Mouse (Mus musculus) urinary bladder, postnatal 25 days (tissue): Measurements from ENCODE around the gene Tom1l2.

Experiments
- DNase-seq: peaks from one replicate; pipeline ENCODE4 v3.0.0; 2022; ENCODE audit warnings: low spot score

Gene Tom1l2

DNA sequence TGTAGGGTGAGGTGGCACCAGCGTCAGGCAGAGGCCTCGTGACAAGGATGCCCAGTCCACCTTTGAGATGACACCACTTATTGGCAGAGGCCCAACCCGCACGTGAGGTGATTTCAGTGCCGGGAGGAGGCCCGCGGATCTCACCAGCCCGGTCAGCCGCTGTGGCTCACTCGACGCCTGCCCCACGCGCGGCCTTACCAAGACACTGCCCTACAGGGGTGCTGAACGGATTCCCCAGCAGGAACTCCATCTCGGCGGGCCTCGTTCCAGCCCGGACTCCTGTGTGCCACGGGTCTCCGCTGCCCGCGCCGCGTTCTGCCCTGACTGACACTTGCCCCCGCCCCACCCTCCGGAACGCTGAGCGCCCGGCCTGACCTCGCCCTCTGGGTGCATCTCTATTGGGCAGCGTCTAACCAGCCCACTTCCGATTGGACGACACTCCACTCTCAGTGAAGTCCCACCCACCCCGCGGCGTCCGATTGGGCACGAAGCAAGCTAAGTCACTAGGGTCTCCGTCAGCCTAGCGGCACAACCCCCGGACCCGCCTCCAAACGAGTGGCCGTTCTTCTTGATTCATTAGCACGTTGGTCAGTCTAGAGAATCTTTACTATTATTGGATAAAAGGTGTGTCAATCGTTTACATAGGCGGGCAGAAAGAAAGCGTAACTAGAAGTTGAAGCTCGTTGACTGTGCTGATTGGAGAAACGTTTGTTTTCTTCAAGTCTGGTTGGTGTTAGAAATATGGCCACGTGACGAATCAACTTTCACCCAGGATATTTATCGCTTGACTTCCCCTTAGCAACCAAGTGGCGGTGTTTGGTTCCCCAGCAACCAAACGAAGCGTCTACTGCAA, at the start of gene Tom1l2, which contains the start of gene Drc3:
TSS of gene Tom1l2 (minus strand) at position 347 of the 853 bp plus-strand sequence.
TSS of gene Drc3 (plus strand) at position 771 of the 853 bp plus-strand sequence.
- DNase-seq: peak; percentile 90

DNA sequence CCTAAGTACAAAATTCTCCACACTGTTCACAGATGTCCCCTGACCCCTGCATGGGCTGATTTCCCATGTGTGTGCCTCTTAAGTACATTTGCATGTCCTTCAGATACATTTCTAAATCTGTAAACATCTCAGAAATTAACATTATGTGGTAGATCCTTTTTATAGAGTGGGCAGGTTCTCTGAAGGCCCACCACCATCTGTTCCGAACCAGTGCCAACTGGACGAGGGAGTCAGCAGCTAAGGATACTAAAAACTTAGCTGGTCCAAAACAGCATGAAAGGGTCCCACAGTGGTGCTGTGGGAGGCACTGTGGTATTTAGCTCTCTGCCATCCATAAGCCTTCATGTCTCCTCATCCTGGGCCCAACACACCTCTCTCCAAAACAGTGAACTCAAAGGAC, 44.5 kb upstream of the Tom1l2 start:
- DNase-seq: no peak

DNA sequence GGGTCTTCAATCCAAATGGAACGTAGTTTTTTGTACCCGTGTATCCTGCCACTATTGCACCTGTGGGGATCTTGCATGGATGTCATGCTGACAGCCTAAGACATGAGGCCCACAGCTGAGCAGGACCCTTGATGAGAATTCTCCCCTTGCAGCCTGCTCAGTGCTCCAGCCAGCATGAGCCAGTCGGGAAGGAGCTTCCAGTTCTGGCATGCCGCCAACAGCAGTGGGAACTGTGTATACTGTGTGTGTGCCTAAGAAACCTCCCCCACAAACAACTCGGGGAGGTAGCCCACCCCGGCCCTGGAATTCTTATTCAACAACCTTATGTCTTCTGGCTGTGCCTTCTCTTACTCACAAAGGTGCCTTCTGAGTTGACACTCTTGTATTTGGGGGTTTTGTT, 43.8 kb upstream of the Tom1l2 start:
- DNase-seq: no peak

DNA sequence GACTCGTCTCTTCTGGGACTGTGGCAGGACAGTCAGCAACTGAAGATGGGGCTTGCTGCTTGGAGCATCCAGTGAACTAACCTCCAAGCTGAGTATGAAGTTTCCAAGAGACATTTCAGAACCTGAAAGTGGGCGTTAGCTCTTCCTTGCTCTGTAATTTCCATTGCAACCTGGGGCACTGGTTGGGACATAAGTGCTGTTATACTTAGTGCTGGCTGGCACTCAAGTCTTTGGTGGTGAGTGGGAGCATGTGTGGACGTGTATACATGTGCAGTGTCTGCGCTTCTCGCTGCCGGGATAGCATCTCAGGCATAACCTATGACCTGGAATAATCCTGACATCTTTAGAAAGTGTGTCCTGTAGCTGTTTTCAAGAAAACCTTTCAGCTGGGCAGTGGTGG, 38.6 kb upstream of the Tom1l2 start:
- no peak for DNase-seq

DNA sequence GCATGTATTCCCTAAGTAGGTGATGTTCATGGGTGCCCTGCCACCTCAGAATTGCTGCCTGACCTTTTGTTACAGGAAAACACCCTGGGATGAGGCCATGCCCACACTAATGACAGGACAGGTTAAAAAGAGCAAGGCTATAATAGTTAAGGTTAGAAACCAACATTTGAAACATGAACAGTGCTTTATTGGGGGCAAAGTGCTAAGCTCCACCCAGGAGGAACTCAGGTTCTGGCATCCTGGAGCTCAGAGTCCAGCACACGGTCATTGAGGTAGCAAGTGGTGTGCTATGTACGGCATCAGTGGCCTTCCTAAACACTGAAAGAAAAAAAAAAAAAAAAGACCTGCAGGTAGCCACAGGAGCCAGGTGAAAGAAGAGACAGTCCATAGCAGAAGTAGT, 35.2 kb upstream of the Tom1l2 start:
- no peak for DNase-seq

DNA sequence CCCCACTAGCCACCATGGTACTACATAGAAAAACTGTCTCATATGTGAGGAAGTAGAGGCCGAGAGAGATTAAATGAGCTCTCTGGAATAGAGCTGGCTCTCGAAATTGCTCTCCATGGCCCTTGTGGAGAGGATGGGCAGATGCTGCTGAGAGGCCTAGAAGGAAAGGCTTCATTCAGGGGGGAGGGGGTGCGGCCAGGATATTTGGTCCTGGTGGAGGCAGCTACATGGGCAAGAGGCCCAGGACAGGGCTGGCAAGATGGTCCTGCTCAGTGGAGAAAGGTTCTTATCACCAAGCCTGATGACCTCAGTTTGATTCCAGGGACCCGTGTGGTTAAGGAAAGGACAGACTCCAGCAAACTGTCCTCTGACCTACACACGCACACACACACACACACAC, 33.2 kb upstream of the Tom1l2 start:
- no peak for DNase-seq

DNA sequence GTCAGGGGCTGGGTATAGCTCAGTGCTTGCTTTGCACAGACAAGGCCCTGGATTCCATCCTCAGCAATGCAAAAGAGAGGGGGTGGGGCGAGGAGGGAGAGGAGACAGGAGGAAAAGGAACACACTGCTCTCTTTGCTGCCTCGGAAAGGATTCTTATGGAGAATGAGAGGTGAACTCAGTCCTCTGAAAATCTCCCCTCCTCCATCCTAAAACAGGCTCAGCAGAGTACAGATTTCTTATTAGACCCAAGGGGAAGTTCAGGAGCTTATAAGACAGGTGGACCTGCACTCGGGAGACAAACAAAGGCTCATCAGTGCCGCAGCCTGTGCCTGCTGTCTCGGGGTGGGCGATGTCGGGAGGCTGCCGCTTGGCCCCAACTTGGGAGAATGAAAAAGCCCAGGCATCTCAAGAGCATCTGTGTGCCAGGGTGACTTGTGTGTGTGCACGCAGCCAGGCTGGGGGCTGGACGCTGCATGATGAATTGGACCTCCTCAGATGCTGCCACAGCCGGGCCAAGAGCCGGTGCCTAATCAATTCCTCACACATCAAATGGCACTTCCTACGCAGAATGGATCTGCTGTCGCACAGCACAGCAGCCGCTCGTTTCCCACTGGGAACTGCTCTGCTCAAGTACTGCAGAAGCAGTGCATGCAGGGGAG, 32.2 kb upstream of the Tom1l2 start:
- DNase-seq: no peak

DNA sequence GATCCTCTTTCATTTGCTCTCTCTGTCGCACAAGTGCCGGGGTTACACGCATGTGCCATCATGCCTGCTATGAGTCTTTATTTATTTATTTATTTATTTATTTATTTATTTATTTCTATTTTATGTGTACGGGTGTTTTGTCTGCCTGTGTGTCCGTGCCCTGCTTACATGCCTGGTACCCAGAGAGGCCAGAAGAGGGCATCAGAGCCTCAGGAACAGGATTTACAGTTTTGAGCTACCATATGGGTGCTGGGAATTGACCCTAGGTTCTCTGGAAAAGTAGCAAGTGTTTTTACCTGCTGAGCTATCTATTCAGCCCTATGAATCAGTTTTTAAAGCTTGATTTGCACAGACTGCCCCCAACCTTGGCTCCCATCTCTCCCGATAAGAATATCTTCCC, 30.8 kb upstream of the Tom1l2 start:
- no peak for DNase-seq

DNA sequence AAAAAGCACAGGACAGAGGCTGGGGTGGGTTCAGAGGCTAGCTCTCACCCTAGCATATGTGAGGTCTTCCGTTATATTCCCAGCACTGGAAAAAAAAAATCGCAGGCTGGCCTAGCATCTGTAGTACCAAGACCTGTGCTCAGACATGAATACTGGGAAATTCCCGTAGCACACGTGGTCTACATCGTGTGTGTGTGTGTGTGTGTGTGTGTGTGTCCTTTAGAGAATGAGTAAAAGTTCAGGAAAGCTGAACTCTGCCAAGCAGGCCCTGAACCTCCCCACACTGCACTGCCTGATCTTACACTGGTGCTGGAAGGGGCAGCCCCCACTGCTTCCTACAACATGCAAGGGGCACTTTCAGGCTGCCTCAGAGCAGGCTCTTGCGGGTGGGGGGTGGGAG, 21.8 kb upstream of the Tom1l2 start:
- no peak for DNase-seq

DNA sequence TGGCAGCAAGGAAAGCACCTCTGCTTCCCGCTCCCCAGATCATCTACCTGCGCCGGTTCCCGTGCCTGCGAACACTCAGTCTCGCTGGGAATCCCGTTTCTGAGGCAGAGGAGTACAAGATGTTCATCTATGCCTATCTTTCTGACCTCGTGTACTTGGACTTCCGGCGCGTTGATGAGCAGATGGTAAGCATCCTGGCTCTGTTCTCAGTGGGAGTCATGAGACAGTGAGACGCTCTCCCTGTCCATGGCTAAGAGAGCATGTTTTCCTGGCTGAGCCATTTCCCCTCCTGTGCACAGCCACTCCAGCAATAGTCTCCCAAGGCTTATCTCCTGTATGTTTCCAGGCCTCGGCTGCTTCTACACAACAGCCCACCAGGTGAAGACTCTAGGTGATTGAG, 17.7 kb upstream of the Tom1l2 start:
- no peak for DNase-seq

DNA sequence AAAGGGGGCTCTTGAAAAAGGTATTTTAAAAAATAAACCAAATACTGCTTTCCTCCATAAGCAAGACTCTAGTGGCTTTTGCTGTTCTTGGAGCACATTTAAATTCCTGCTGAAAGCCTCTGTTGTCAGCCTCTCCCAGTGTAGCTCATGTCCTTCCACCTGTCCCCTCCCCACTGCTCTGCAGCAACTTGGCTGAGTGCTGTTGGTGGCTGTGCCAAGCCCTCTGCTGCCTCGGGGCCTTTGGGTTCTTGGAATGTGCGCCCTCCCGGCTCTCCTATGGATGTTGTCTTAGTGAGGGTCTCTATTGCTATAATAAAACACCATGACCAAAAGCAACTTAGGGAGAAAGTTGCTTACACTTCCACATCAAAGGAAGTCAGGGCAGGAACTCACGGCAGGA, 16.7 kb upstream of the Tom1l2 start:
- no peak for DNase-seq

DNA sequence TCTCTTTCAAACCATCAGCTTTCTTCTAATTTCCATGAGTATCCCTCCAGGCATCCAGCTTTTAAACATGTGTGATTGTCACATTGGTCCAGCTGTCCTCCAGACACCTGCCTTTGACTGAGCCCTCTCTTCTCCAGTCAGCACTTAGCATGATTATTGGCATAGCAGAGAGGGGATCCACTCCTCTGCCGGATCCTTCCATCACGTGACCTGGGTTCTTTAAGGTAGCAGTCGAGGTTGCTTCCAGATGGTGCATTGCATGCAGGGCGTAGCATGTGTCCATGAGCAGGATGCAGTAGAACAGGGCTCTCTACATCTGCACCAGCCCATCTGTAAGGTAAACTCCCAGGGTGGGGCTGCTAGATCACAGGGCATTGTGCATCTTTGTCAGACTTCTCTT, 16.2 kb upstream of the Tom1l2 start:
- no peak for DNase-seq

DNA sequence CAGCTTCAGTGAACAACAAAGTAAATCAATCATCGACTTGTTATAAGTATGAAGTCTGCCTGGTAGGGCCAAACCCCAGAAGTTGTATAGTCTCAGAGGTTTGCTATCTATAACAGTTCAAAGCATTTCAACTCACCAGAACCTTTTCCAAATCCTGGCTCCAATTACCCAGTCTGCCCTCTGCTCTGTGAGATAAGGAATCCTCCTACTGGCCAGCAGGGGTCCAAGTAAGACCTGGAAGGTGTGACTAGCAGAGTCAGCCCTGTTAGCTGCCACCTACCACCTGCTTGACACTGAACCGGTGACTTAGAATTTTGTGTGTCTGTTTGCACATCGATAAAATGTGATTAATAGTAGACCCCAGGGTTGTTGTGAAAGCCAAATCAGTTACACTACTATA, 14.6 kb upstream of the Tom1l2 start:
- no peak for DNase-seq

DNA sequence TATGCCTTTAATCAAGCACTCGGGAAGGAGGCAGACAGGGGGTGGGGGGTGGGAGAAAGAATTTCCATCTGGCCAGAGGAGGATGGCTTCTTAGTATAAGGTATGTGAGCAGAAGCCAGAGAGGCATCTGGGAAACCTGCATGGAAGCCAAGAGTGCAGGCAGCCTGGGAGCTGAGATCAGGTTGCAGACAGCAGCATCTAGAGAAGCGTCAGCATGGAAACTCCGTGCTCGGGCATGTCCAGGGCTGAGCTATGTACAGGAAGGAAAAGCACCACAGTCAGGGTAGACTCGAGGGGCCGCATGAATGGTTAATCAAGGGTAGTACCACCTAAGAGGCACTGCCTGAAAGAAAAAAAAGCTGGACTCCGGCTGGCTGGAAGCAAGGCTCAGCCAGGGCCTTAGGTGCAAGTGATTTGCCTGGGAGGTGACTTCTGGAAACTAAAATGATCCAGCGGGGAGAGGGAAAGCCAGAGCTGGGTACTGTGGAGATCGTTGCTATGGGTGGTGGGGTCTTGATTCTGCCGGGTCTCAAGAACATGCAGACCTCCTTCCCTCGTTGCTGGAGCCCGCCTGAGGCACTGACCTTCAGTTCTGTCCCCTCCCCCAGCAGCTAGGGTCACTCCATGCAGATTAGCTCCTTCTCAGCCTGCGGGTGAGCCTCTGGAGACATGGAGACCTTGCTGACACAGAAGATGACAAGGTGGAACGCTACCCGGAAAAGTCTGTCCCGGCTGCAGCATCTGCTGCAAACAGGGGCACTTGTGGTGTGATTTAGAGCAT, 13.7 kb upstream of the Tom1l2 start:
- no peak for DNase-seq

DNA sequence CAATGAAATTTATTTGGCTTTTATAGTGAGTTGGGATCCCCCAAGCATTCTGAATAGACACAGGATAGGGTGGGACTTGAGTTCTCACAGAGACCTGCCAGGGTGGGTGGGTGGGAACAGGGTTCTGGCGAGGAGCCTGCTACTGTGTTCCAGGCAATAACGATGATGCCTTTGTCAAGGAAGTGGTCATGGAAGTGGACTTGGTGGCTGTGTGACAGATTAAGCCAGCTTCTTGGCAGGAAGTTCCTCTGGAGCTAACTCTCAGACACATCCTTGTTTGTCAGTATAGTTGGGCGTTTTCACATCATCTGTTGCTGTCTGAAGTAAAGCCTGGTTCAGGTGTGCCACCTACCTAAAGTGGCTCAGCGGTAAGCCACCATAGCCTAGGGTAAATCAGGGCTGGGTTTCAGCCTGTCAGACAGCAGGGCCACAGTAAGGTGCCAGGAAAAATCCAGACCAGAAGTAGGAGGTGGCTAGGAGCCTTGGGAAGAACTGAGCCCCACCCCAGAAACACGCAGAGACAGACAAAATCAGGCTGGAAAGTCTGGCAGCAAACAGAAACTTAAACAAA, 8.0 kb upstream of the Tom1l2 start:
- DNase-seq: no peak

DNA sequence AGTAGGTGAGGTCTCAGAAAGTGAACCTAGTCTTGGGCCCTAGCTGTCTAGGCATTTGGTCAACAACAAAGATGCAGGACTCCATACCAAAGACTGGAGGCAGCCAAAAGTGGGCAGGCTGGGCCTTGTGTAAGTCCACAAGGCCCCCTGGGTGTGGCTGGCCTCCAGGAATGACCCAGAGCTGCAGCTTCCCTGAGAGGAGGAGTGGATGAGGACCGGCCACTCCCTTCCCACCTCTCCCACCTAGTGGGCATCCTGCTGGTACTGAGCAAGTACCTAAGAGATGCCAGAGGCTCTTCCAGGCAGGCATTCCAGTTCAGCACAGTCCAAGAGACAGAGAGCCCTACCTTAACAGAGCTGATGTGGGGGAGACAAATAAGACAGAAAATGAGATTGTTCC, 7.2 kb upstream of the Tom1l2 start:
- no peak for DNase-seq

DNA sequence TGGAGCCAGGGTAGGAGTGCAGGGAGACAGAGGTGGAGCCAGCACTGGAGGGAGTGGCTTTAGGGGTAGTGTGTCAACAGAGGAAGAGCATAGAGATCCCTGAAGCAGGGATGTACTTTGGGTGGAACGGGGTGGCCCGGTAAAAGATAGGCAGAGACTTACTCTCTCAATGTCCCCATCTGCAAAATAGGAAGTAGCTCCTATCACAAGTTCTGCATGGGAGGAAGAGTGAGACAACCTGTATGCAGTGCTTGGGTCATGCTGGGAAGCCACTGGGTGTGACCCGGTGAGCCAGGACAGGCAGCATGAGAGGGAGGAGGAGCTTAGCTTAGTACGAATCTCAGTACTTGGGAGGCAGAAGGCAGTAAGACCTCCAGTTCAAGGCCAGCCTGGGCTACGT, 6.4 kb upstream of the Tom1l2 start:
- DNase-seq: no peak

DNA sequence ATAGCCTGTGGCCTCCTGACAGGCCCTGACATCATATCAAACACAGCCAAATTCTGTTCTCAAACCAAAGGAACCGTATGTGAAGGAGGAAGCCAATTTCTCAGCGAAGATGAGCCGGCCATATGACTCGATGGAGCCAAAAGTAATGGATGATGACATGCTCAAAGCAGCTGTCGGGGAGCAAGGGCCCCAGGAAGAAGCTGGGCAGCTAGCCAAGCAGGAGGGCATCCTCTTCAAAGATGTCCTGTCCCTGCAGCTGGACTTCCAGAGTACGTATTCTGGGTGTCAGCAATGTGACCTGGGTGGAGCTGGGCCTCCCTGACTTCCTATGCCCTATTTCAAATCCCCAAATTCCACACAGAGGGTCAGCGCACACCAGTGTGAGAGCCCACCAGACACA, 5.8 kb upstream of the Tom1l2 start:
- no peak for DNase-seq

DNA sequence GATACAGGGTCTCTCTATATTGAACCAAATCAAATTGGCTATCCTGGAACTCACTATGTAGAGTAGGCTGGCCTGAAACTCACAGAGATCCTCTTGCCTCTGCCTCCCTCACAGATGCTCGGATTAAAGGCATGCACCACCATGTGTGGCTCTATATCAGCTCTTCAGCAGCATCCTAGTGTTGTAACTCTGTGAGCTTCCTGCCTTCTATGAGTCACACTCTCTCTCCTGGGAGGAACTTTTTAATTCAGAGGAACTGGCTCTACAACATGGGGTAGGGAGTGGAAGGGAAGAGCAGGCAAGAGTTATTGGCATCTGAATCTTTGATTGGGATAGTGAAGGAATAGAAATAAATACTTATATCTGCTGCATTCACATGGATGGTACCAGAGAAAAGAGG, 4.4 kb upstream of the Tom1l2 start:
- DNase-seq: no peak

DNA sequence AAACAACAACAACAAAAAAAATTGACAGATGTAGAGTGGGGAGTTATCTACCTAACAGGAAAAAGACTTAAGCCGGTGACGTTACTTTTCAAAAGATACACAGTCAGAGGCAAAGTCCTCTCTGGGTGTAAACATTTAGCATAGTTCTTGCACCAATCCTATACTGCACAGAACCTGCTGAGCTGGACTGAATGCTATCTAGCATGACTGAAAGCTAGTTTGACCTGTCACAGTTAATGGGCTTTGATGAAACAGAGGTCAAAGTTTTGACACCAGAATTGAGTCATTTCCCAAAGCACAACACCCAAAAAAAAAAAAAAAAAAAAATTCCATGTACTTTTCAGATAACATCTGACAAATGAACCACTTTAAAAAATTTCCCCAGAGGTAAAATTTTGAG, 3.2 kb upstream of the Tom1l2 start:
- no peak for DNase-seq

DNA sequence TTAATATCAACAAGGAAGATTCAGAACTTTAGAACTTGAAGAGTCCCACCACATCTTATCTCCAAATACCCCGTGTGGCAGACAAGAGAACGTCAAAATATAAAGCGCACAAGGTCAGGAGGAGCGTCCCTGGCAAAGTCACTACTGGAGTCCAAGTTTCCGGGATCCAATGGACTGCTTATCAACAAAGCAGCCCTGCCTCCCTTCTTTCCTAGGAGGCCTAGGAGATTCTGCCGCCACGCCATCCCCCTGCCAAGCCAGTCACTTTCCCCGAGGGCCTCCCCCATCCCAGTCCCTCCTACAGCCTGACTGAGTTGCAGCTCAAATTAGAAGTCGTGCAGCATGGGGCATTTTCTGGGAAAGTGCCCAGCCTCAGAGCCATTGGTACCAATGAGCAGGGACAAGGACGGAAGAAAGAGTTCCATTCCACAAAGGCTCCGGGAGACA, 757 bp downstream of the Tom1l2 start:
- DNase-seq: no peak

DNA sequence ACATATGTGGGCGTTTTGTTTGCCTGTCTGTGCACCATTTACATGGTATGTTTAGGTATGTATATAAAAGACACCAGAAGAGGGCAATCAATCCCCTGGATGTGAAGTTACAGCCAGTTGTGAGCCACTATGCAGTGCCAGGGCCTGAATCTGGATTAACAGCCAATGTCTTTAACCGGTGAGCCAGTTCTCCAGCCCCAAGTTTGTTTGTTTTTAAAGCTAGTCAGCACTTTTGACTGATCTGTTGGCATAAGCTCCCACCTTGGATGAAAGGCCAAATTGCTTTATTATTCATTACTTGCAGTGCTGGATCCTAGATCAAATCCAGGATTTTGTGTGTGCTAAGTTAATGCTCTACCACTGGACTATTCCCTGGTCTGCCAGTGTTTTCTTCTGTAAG, 1.3 kb downstream of the Tom1l2 start:
- no peak for DNase-seq

DNA sequence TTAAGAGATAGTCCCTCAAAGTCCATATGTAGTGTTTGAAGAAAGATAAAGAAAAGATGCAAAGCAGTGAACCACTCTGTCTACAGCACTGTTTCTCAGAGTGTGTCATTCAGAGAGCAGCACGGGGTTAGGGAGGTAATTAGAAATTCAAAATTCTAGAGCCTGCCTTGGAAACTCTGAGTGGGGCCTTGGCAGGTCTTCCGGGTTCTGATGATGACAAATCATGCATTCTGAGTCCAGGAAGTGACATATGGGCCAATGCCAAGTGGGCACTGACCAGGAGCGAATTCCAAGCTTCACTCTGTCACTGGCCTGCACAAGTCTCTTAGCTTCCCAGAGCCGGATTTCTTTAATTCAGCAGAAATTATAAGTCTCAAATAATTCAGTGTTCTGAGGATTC, 6.2 kb downstream of the Tom1l2 start:
- DNase-seq: no peak
